Mouse (Mus musculus) intestine, embryonic 15.5 days (tissue): Measurements from ENCODE around the gene Paox. TPM values are rescaled to one million over a fixed set of nuclear protein-coding genes. Genes with fewer than 3 reads are reported as not detected.
"Not testable (repeated sequence)": the region's sequence is repeated elsewhere in the genome, so short reads cannot be mapped to it uniquely, and the experiment has no call there.

ENCODE experiments used
- ATAC-seq: fragments of 200-750 bp; cut with Nextera tagmentation; 2 replicates; pipeline ENCODE4 v1.8.0; 2017; ENCODE audit warnings: moderate TSS enrichment, moderate library complexity
- H3K27ac ChIP-seq: fragments of 300-500 bp; sonication (generic); 2 replicates; pipeline ENCODE4 v1.5.1; 2015; ENCODE audit warnings: mild to moderate bottlenecking, inconsistent platforms
- H3K27me3 ChIP-seq: fragments of 300-500 bp; sonication (generic); replicated peaks from 2 replicates; pipeline ENCODE4 v1.6.1; 2015; ENCODE audit warnings: inconsistent platforms
- H3K36me3 ChIP-seq: fragments of 300-500 bp; sonication (generic); 2 replicates; pipeline ENCODE4 v1.6.1; 2015; ENCODE audit warnings: inconsistent platforms
- H3K4me1 ChIP-seq: fragments of 300-500 bp; sonication (generic); replicated peaks from 2 replicates; pipeline ENCODE4 v1.6.1; 2015; ENCODE audit warnings: inconsistent platforms
- H3K4me2 ChIP-seq: fragments of 300-500 bp; sonication (generic); replicated peaks from 2 replicates; pipeline ENCODE4 v1.6.1; 2015; ENCODE audit warnings: mild to moderate bottlenecking, inconsistent platforms
- H3K4me3 ChIP-seq: fragments of 300-500 bp; sonication (generic); replicated peaks from 2 replicates; pipeline ENCODE4 v1.5.1; 2015; ENCODE audit warnings: inconsistent platforms
- H3K9ac ChIP-seq: fragments of 300-500 bp; sonication (generic); 2 replicates; pipeline ENCODE4 v1.6.1; 2015; ENCODE audit warnings: inconsistent platforms
- H3K9me3 ChIP-seq: fragments of 300-500 bp; sonication (generic); 2 replicates; pipeline ENCODE4 v1.6.1; 2016; ENCODE audit warnings: inconsistent platforms
- WGBS: fragments of 180-500 bp; shearing (Covaris S2); methylation state at CpG from one replicate; pipeline ENCODE4 v1.1.7; 2015; 5-methylcytosine and 5-hydroxymethylcytosine counted together
- polyA plus RNA-seq: library from polyadenylated mRNA; unstranded; fragments of >200 nt; fragmentation: Nextera tagmentation; extraction: Ambion mirVana; gene quantifications from 2 replicates; pipeline ENCODE4 v1.2.1, GENCODE M21; 2015

The Paox gene
- polyA plus RNA-seq, 1 experiment from 2014 or later, result 38.3 TPM

DNA sequence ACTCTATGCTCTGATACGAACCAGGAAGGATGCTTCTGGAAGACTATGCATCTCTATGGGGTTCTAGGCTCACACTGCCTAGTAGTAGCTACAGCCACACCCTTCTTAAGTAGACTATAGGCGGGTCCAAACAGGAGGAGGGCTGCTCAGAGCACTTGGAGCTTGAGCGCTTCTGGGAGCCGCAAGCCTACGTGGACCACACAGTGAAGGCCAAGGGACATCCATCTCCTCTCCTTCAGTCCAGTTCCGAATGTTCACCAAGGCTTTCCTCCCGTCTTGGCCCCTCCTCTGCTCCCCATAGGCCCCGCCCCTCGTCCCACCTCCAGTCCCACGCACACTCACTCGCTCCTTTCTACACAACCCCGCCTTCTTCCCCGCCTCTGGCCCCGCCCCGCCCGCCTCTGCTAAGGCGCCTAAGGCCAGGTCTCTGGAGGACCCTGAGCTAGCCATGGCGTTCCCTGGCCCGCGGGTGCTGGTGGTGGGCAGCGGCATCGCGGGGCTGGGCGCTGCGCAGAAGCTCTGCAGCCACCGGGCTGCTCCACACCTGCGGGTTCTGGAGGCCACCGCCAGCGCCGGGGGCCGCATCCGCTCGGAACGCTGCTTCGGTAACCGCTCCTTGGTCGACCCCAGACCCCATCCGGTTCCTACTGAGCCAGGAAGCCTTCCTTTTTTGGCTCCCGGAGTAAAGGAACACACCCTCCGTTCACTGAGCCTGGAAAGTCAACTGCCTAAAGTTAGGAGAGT lies 9.9 kb downstream of the Paox start:
- Histone ChIP-seq H3K27me3 (no peaks in the 10 kb centered on the region), H3K9me3 (no peaks in the 10 kb centered on the region), H3K4me3 (peak overlapping the region; percentile 72), H3K27ac (peak overlapping the region; percentile 62), H3K4me2 (peak overlapping the region; percentile 73), H3K36me3 (no peaks in the 10 kb centered on the region), H3K9ac (peak overlapping the region; percentile 90), H3K4me1 (peaks cover 8% of the 10 kb centered on the region)
- 1% methylated on average over 40 of the region's 40 CpGs for WGBS
- peak; percentile 97 for ATAC-seq

DNA sequence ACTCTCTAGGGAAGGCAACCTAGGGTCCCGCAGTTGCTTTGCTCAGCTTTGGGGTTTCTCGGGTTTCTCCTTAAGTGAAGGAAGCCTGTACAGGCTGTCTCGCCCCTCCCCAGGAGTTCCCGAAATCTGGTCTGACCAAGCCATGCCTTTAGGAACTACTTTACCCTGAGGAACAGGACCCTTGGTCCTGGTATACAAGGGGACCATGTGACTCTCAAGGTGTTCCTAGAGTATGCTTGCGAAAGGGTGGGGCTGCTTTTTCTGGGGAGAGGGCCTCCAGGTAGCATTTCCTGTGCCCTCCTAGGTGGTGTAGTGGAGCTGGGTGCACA lies 10.4 kb downstream of the Paox start:
- peak overlapping the region; percentile 62 for H3K27ac ChIP-seq
- H3K36me3 ChIP-seq, result no peaks in the 10 kb centered on the region
- WGBS, result 3% methylated on average over 5 of the region's 5 CpGs
- peak overlapping the region; percentile 72 for H3K4me3 ChIP-seq
- H3K4me1 ChIP-seq, result peaks cover 8% of the 10 kb centered on the region
- H3K27me3 ChIP-seq, result no peaks in the 10 kb centered on the region
- peak; percentile 52 for ATAC-seq
- peak overlapping the region; percentile 73 for H3K4me2 ChIP-seq
- H3K9ac ChIP-seq, result peak overlapping the region; percentile 90
- H3K9me3 ChIP-seq, result no peaks in the 10 kb centered on the region

DNA sequence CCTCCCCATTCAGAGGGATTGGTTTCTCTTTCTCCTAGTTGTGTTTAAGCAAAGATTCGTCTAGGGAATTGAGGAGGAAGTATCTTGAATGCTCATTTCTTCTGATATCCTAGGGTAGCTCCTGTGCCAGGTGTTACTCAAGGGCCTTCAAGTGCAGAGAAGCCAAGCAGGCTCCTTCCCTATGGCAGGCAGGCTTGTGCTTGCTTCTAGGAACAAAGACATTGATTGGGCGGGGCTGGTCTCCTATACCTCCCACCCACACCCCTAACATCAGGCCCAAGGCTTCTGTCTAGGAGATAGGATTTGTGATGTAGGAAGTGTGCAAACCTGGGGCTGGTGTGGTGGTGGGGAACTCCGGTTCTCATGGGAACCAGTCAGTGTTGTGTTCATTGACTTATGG lies 11.3 kb downstream of the Paox start:
- no peak overlapping the region for H3K9ac ChIP-seq
- 75% methylated on average over 3 of the region's 3 CpGs for WGBS
- no peak overlapping the region for H3K27ac ChIP-seq
- no peaks in the 10 kb centered on the region for H3K36me3 ChIP-seq
- no peak for ATAC-seq
- H3K9me3 ChIP-seq, result no peaks in the 10 kb centered on the region
- H3K27me3 ChIP-seq, result no peaks in the 10 kb centered on the region
- H3K4me1 ChIP-seq, result peaks cover 8% of the 10 kb centered on the region
- peak overlapping the region; percentile 12; the same call in 1 of the 2 replicates for H3K4me3 ChIP-seq
- peak overlapping the region; percentile 51 for H3K4me2 ChIP-seq

DNA sequence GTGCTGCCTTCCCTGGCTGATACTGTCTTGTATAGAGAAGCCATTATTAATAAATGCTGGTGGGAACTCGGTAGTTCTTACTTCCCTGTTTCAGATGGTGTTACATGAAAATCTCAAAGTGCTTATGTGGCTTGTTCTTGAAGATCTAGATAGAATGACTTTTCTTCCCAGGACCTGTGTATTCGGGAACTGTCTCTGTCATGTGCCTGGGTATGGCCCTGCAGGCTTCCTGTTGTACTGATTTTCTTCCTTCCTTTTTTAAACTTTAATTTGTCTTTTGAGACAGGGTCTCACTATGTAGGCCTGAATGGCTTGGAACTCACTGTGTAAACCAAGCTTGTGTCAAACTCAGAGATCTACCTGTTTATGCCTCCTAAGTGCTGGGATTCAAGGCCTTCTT lies 12.3 kb downstream of the Paox start:
- H3K36me3 ChIP-seq, result peaks cover 2% of the 10 kb centered on the region; the same call in 1 of the 2 replicates
- ATAC-seq, result no peak
- 76% methylated on average over 2 of the region's 2 CpGs for WGBS
- no peak overlapping the region for H3K4me2 ChIP-seq
- H3K27ac ChIP-seq, result no peak overlapping the region
- H3K9ac ChIP-seq, result no peak overlapping the region
- H3K4me1 ChIP-seq, result peaks cover 8% of the 10 kb centered on the region
- no peak overlapping the region for H3K4me3 ChIP-seq
- H3K27me3 ChIP-seq, result no peaks in the 10 kb centered on the region
- no peaks in the 10 kb centered on the region for H3K9me3 ChIP-seq

DNA sequence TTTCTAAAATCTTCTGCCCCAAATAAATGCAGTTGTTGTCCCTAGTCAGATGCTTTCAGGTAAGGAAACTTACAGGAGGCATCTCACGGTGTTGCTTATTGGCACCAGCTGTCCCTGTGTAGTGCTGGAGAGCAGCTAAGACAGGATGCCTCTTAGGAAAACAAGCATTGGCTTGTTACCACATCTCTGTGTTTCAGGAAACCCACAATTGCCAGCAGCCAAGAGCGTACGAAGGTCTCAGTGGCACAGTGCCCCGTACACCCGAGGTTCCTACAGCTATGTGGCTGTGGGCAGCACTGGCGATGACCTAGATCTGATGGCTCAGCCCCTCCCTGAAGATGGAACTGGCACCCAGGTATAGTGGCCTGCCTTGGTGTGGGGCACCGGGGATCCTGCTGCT lies 16.6 kb downstream of the Paox start:
- not testable (repeated sequence) for H3K9ac ChIP-seq, H3K9me3 ChIP-seq, H3K27me3 ChIP-seq, H3K36me3 ChIP-seq, H3K27ac ChIP-seq, ATAC-seq, H3K4me1 ChIP-seq, H3K4me3 ChIP-seq, H3K4me2 ChIP-seq
- 87% methylated on average over 7 of the region's 7 CpGs for WGBS

DNA sequence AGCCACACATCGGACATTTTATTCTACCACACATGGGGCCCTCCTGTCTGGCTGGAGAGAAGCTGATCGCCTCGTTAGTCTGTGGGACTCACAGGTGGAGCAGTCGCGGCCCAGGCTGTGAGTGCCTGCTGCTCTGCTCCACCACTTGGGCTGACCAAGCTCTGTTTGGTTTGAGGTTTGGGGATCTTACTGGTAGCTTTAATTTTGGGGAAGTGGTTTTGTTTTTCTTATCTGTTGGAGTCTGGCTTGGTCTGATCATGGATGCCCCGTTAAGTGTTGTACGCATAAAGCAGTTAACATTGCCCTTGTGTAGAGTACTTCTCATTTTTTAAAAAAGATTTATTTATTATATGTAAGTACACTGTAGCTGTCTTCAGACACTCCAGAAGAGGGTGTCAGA lies 18.4 kb downstream of the Paox start:
- WGBS, result 81% methylated on average over 7 of the region's 7 CpGs
- not testable (repeated sequence) for ATAC-seq

DNA sequence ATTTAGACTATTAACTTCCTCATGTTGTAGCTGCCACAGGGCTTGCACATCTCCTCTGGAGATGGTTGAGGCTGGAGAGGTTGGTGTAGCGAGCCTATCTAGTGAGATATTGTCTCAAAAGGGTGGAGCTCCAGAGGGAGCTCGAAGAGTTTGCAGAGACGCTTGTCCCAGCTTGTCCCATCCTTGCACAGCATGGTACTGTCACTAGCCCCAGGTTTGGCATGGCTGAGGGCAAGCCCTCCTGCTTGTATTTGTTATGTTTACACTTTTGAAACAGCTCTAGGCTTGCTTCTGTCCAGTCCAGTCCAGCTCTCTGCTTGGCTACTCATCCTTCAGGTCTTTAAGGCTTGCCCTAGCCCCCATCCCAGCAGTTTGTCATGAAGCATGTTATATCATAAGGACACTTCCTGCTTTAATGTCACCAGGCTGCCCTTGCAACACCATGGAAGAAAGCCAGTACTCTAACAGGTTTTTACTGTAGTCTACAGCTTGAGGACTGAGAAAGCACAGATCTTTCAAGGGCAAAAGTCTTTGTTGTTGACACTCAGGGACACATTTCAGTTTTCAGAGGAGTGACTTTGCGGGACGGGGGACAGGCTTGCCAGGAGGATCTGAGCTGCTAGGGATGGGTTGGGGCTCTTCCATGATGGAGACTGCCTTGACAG lies 19.6 kb downstream of the Paox start:
- H3K4me2 ChIP-seq, result no peak overlapping the region
- H3K4me3 ChIP-seq, result no peak overlapping the region
- WGBS, result 86% methylated on average over 5 of the region's 5 CpGs
- no peaks in the 10 kb centered on the region for H3K27me3 ChIP-seq
- no peaks in the 10 kb centered on the region for H3K9me3 ChIP-seq
- no peaks in the 10 kb centered on the region for H3K4me1 ChIP-seq
- no peak overlapping the region for H3K27ac ChIP-seq
- no peak overlapping the region for H3K9ac ChIP-seq
- no peak for ATAC-seq
- H3K36me3 ChIP-seq, result peaks cover 5% of the 10 kb centered on the region; the same call in 1 of the 2 replicates

More for the DNA sequence above, 18.4 kb downstream of the Paox start:
- not testable (repeated sequence) for H3K4me3 ChIP-seq, H3K36me3 ChIP-seq, H3K27me3 ChIP-seq, H3K4me1 ChIP-seq, H3K9ac ChIP-seq, H3K4me2 ChIP-seq, H3K9me3 ChIP-seq, H3K27ac ChIP-seq

DNA sequence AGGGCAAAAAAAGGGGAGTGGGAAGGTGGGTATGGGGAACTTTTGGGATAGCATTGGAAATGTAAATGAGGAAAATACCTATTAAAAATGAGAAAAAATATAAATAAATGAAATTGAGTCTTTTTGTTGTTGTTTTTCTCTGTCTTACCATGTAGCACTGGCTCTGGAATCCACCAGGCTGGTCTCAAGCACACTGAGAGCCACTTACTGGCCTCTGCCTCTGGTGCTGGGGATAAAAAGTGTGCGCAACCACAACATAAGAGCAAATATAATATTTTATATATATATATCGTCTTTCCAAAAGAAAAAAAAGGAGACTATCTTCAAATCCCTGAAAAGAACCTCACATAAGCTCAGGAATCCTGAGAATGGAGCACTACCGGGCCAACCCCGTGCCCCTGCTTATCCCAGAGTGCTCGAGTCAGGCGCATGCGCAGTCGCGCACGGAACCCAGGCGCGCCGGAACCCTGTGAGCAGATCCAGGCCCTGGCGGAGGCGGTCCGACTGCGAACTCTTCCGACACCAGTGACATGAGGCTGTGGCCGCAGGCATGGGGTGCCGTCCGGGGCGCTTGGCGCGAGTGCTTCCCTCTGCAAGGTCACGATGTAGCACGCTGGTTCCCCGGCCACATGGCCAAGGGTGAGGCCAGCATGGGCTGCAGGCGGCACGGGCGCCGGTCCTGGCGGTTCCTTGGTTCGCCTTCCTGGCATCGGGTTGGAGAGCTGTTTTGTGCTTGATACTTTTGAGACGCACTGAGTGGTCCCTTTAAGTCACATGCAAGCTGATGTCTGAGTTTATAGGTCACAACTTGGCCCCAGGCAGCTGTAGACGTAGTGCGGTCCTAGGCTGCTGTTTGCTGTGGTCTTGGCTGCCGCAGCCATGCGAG lies 21.8 kb downstream of the Paox start, which contains the start of gene Mtg1:
Gene Mtg1, plus strand, starts transcription at position 430 of the 886 bp plus-strand sequence.
- no peaks in the 10 kb centered on the region for H3K4me1 ChIP-seq
- H3K4me3 ChIP-seq, result peak within 1 kb of the TSS; percentile 81
- peak within 1 kb of the TSS; percentile 90 for H3K9ac ChIP-seq
- peak within 1 kb of the TSS; percentile 81 for H3K27ac ChIP-seq
- H3K4me2 ChIP-seq, result peak within 1 kb of the TSS; percentile 86
- no peaks in the 10 kb centered on the region for H3K9me3 ChIP-seq
- ATAC-seq, result peak; percentile 99
- H3K36me3 ChIP-seq, result peaks cover 5% of the 10 kb centered on the region; the same call in 1 of the 2 replicates
- no peaks in the 10 kb centered on the region for H3K27me3 ChIP-seq
- WGBS, result 2% methylated on average over 39 of the region's 39 CpGs

DNA sequence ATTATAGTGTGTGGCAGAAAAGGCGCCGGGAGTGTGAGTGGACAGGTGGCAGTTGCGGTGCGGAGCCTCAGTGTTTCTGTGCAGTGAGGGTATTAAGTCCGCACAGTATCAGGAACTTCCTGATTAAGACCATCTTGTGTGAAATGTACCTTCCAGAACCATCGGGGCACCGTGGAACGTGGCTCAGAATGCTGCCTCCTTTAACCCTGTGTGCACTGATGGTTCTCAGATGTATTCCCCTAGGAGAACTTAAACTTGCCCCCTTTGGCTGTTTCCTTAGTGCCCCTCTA lies 22.4 kb downstream of the Paox start:
- no peaks in the 10 kb centered on the region for H3K4me1 ChIP-seq
- peaks cover 3% of the 10 kb centered on the region; the same call in 1 of the 2 replicates for H3K36me3 ChIP-seq
- no peaks in the 10 kb centered on the region for H3K9me3 ChIP-seq
- under 1% methylated on average over 8 of the region's 8 CpGs for WGBS
- ATAC-seq, result no peak
- peak overlapping the region; percentile 86 for H3K4me2 ChIP-seq
- H3K4me3 ChIP-seq, result peak overlapping the region; percentile 81
- no peaks in the 10 kb centered on the region for H3K27me3 ChIP-seq
- peak overlapping the region; percentile 81 for H3K27ac ChIP-seq
- peak overlapping the region; percentile 90 for H3K9ac ChIP-seq

DNA sequence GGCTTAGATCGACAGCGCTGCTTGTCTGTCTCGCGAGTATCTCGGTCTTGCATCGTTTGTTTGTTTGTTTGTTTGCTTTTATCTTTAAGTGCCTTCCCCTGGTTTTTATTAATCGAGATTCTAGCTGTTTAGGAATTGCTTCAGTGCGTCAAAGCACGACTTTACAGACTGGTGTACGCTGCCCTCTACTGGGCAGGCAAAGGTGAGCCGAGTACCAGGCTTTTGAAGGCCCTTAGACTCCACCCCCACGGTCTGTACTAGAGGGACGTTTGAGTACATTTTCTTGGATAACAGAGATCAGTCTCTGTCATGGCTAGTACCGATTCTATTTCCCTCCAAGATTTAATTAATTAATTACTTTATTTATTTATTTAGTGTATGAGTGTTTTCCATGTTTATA lies 25.8 kb downstream of the Paox start:
- no peaks in the 10 kb centered on the region for H3K36me3 ChIP-seq
- H3K27ac ChIP-seq, result no peak overlapping the region
- no peak for ATAC-seq
- H3K4me2 ChIP-seq, result no peak overlapping the region
- no peaks in the 10 kb centered on the region for H3K27me3 ChIP-seq
- 4% methylated on average over 14 of the region's 14 CpGs for WGBS
- H3K9ac ChIP-seq, result no peak overlapping the region
- no peaks in the 10 kb centered on the region for H3K4me1 ChIP-seq
- no peaks in the 10 kb centered on the region for H3K9me3 ChIP-seq
- H3K4me3 ChIP-seq, result no peak overlapping the region

DNA sequence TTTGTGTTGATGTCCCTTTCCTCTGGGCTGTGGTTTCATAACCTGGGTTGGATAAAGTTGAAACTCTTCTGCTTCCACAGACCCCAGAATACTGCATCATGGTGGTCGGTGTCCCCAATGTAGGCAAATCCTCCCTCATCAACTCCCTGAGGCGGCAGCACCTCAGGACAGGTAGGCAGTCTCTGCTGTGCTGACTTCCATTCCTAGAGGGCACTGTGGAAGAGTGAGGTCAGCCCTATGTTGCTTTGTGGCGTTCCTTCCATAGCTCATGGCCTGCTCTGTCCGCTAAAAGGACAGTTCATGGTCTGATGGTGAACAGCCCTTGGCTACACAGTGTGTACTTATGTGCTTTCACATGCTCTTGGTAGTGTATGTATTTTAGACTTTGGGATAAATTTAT lies 29.0 kb downstream of the Paox start:
- 0 out of 2 replicates have a peak, but pooled peaks cover 4% of the 10 kb centered on the region for H3K36me3 ChIP-seq
- no peak overlapping the region for H3K9ac ChIP-seq
- no peak for ATAC-seq
- no peaks in the 10 kb centered on the region for H3K9me3 ChIP-seq
- no peaks in the 10 kb centered on the region for H3K27me3 ChIP-seq
- no peaks in the 10 kb centered on the region for H3K4me1 ChIP-seq
- no peak overlapping the region for H3K4me2 ChIP-seq
- H3K27ac ChIP-seq, result no peak overlapping the region
- WGBS, result 86% methylated on average over 4 of the region's 4 CpGs
- no peak overlapping the region for H3K4me3 ChIP-seq

DNA sequence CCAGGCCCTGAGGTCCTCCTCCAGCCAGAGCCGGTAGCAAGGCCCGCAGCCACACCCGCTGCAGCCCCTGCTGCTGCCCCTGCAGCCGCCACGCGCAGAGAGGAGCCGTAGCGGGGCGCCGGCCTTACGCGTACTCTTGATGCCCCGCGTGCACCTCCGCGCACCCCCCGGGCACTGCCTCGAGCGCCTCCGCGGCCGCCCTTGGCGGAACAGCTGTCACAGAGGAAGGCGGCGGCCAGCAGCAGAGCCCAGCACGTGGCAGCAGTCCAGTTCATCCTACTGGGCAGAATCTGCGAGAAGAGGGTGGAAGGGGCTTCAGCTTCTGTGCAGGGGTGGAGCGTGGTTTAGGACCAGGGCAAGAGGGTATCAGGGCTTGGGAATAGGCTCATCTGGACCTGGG lies 37.8 kb downstream of the Paox start:
- Histone ChIP-seq H3K27ac (no peak overlapping the region), H3K27me3 (peaks cover 37% of the 10 kb centered on the region), H3K4me3 (peak overlapping the region; percentile 24), H3K9ac (peak overlapping the region; percentile 22), H3K9me3 (no peaks in the 10 kb centered on the region), H3K36me3 (no peaks in the 10 kb centered on the region), H3K4me1 (peaks cover 5% of the 10 kb centered on the region; the same call in 1 of the 2 replicates), H3K4me2 (peak overlapping the region; percentile 53)
- 7% methylated on average over 28 of the region's 28 CpGs for WGBS
- peak; percentile 53; the same call in 1 of the 2 replicates for ATAC-seq
